Mouse (Mus musculus) liver, embryonic 11.5 days (tissue): Measurements from ENCODE around the gene Chchd5. TPM values are rescaled to one million over a fixed set of nuclear protein-coding genes. Genes with fewer than 3 reads are reported as not detected.

ENCODE experiments used
- ATAC-seq: fragments of 200-750 bp; cut with Nextera tagmentation; replicated peaks from 2 replicates; pipeline ENCODE4 v1.8.0; 2017; ENCODE audit warnings: moderate number of reproducible peaks, mild to moderate bottlenecking, moderate TSS enrichment, moderate library complexity; ENCODE audit not compliant: low FRiP score
- DNase-seq: peaks from one replicate; pipeline ENCODE4 v3.0.0-alpha.2; 2017; ENCODE audit warnings: low spot score
- H3K27ac ChIP-seq: fragments of 300-500 bp; sonication (generic); 2 replicates; pipeline ENCODE4 v1.5.1; 2014; ENCODE audit warnings: mild to moderate bottlenecking, low read depth, low read length, control low read depth
- H3K27me3 ChIP-seq: fragments of 300-500 bp; sonication (generic); replicated peaks from 2 replicates; pipeline ENCODE4 v1.6.1; 2014; ENCODE audit warnings: low read length, mixed read lengths; ENCODE audit not compliant: control insufficient read depth, insufficient read depth
- H3K36me3 ChIP-seq: fragments of 300-500 bp; sonication (generic); 2 replicates; pipeline ENCODE4 v1.6.1; 2014; ENCODE audit warnings: mild to moderate bottlenecking, low read length, moderate library complexity, mixed read lengths; ENCODE audit not compliant: control insufficient read depth, insufficient read depth
- H3K4me1 ChIP-seq: fragments of 300-500 bp; sonication (generic); replicated peaks from 2 replicates; pipeline ENCODE4 v1.6.1; 2014; ENCODE audit warnings: low read length, mixed read lengths; ENCODE audit not compliant: control insufficient read depth, insufficient read depth
- H3K4me2 ChIP-seq: fragments of 300-500 bp; sonication (generic); 2 replicates; pipeline ENCODE4 v1.6.1; 2014; ENCODE audit warnings: mild to moderate bottlenecking, control low read depth, moderate library complexity
- H3K4me3 ChIP-seq: fragments of 300-500 bp; sonication (generic); 2 replicates; pipeline ENCODE4 v1.5.1; 2014; ENCODE audit warnings: low read depth, low read length, control low read depth
- H3K9ac ChIP-seq: fragments of 300-500 bp; sonication (generic); 2 replicates; pipeline ENCODE4 v1.6.1; 2014; ENCODE audit warnings: low read depth, low read length, control low read depth
- H3K9me3 ChIP-seq: fragments of 300-500 bp; sonication (generic); 2 replicates; pipeline ENCODE4 v1.6.1; 2016; ENCODE audit warnings: low read length, inconsistent platforms, mixed read lengths; ENCODE audit not compliant: control insufficient read depth
- WGBS: fragments of 180-500 bp; shearing (Covaris S2); extraction: QIAGEN DNeasy Blood & Tissue Kit; methylation state at CpG from one replicate; pipeline ENCODE4 v1.1.7; 2014; 5-methylcytosine and 5-hydroxymethylcytosine counted together
- polyA plus RNA-seq: library from polyadenylated mRNA; unstranded; fragments of >200 nt; fragmentation: Nextera tagmentation; extraction: Ambion mirVana; gene quantifications from 2 replicates; pipeline ENCODE4 v1.2.1, GENCODE M21; 2014

The Chchd5 gene
- polyA plus RNA-seq, 1 experiment from 2014 or later = 18.6 TPM

GRCm38 (mm10) chr2:129132231-129132630 is 2.7 kb downstream of the Chchd5 start:
- H3K9me3 ChIP-seq = peaks cover 5% of the 10 kb centered on the region; the same call in 1 of the 2 replicates
- peaks cover 26% of the 10 kb centered on the region for H3K36me3 ChIP-seq
- H3K27me3 ChIP-seq = no peaks in the 10 kb centered on the region
- WGBS = 91% methylated on average over 7 of the region's 7 CpGs
- H3K27ac ChIP-seq = no peak overlapping the region
- ATAC-seq (no peak), DNase-seq (no peak)
- H3K4me1 ChIP-seq = peaks cover 7% of the 10 kb centered on the region
- H3K4me2 ChIP-seq = no peak overlapping the region
- no peak overlapping the region for H3K9ac ChIP-seq
- no peak overlapping the region for H3K4me3 ChIP-seq

GRCm38 (mm10) chr2:129133006-129133805 is 3.7 kb downstream of the Chchd5 start:
- no peak for DNase-seq
- no peak overlapping the region for H3K9ac ChIP-seq
- H3K27ac ChIP-seq = no peak overlapping the region
- H3K4me3 ChIP-seq = no peak overlapping the region
- 96% methylated on average over 14 of the region's 14 CpGs for WGBS
- H3K4me2 ChIP-seq = no peak overlapping the region
- H3K36me3 ChIP-seq = peaks cover 20% of the 10 kb centered on the region
- H3K27me3 ChIP-seq = no peaks in the 10 kb centered on the region
- peaks cover 7% of the 10 kb centered on the region for H3K4me1 ChIP-seq
- peaks cover 5% of the 10 kb centered on the region; the same call in 1 of the 2 replicates for H3K9me3 ChIP-seq
- ATAC-seq = no peak

- Histone ChIP-seq H3K27ac (no peak overlapping the region), H3K4me1 (no peaks in the 10 kb centered on the region), H3K36me3 (no peaks in the 10 kb centered on the region), H3K4me2 (no peak overlapping the region), H3K4me3 (no peak overlapping the region), H3K9me3 (no peaks in the 10 kb centered on the region), H3K27me3 (no peaks in the 10 kb centered on the region), H3K9ac (no peak overlapping the region)
- 86% methylated on average over 10 of the region's 10 CpGs for WGBS
- ATAC-seq (no peak), DNase-seq (no peak)
Observed at GRCm38 (mm10) chr2:129139906-129140305, 10.4 kb downstream of the Chchd5 start.

GRCm38 (mm10) chr2:129148836-129149235 is 19.3 kb downstream of the Chchd5 start:
- 70% methylated on average over 2 of the region's 2 CpGs for WGBS
- Histone ChIP-seq H3K36me3 (no peaks in the 10 kb centered on the region), H3K9ac (no peak overlapping the region), H3K4me3 (no peak overlapping the region), H3K9me3 (no peaks in the 10 kb centered on the region), H3K4me2 (no peak overlapping the region), H3K27me3 (no peaks in the 10 kb centered on the region), H3K27ac (no peak overlapping the region), H3K4me1 (no peaks in the 10 kb centered on the region)
- no peak for ATAC-seq
- DNase-seq = no peak

GRCm38 (mm10) chr2:129150386-129150785 is 20.9 kb downstream of the Chchd5 start:
- WGBS = 80% methylated on average over 5 of the region's 5 CpGs
- DNase-seq (no peak), ATAC-seq (no peak)
- no peak overlapping the region for H3K9ac ChIP-seq
- H3K9me3 ChIP-seq = no peaks in the 10 kb centered on the region
- H3K27me3 ChIP-seq = no peaks in the 10 kb centered on the region
- H3K4me3 ChIP-seq = no peak overlapping the region
- no peak overlapping the region for H3K4me2 ChIP-seq
- no peaks in the 10 kb centered on the region for H3K36me3 ChIP-seq
- no peaks in the 10 kb centered on the region for H3K4me1 ChIP-seq
- H3K27ac ChIP-seq = no peak overlapping the region

- H3K4me3 ChIP-seq = no peak overlapping the region
- H3K27me3 ChIP-seq = no peaks in the 10 kb centered on the region
- DNase-seq = no peak
- no peak overlapping the region for H3K4me2 ChIP-seq
- 76% methylated on average over 9 of the region's 9 CpGs for WGBS
- no peak overlapping the region for H3K9ac ChIP-seq
- H3K36me3 ChIP-seq = no peaks in the 10 kb centered on the region
- no peak for ATAC-seq
- no peaks in the 10 kb centered on the region for H3K9me3 ChIP-seq
- H3K4me1 ChIP-seq = no peaks in the 10 kb centered on the region
- H3K27ac ChIP-seq = no peak overlapping the region
Observed at GRCm38 (mm10) chr2:129151111-129151510, 21.6 kb downstream of the Chchd5 start.

GRCm38 (mm10) chr2:129152751-129153150 is 23.3 kb downstream of the Chchd5 start:
- no peak overlapping the region for H3K4me3 ChIP-seq
- no peaks in the 10 kb centered on the region for H3K4me1 ChIP-seq
- no peak overlapping the region for H3K4me2 ChIP-seq
- H3K27ac ChIP-seq = no peak overlapping the region
- H3K27me3 ChIP-seq = no peaks in the 10 kb centered on the region
- H3K9ac ChIP-seq = no peak overlapping the region
- H3K36me3 ChIP-seq = no peaks in the 10 kb centered on the region
- 75% methylated on average over 1 of the region's 1 CpGs for WGBS
- H3K9me3 ChIP-seq = no peaks in the 10 kb centered on the region
- DNase-seq = no peak
- no peak for ATAC-seq

GRCm38 (mm10) chr2:129164815-129165214 is 35.3 kb downstream of the Chchd5 start:
- Histone ChIP-seq H3K4me2 (no peak overlapping the region), H3K27ac (no peak overlapping the region), H3K4me3 (no peak overlapping the region), H3K9me3 (no peaks in the 10 kb centered on the region), H3K9ac (no peak overlapping the region), H3K4me1 (no peaks in the 10 kb centered on the region), H3K36me3 (no peaks in the 10 kb centered on the region), H3K27me3 (no peaks in the 10 kb centered on the region)
- 59% methylated on average over 5 of the region's 5 CpGs for WGBS
- no peak for ATAC-seq
- DNase-seq = no peak
